Mouse (Mus musculus) C2C12 (cell line): ENCODE results near the gene Man2a2.

Experiments used
- CEBPB ChIP-seq: IDR thresholded peaks from one replicate; pipeline ENCODE4 v1.6.1; 2011; ENCODE audit warnings: low read depth, mild to moderate bottlenecking, control low read depth, moderate library complexity
- CTCF ChIP-seq: IDR thresholded peaks from one replicate; pipeline ENCODE4 v1.5.1; 2011; ENCODE audit not compliant: control insufficient read depth, insufficient read depth, insufficient read length
- MYOG ChIP-seq: IDR thresholded peaks from one replicate; pipeline ENCODE4 v1.6.1; 2011; ENCODE audit not compliant: control insufficient read depth, insufficient read length; ENCODE audit errors: extremely low read depth

- TF ChIP-seq CTCF (no peak), CEBPB (no peak), MYOG (no peak)
Measured at GRCm38 (mm10) chr7:80330278-80330677, 40.9 kb downstream of the Man2a2 start.
